Mouse (Mus musculus): Measurements from ENCODE around the gene Lif. TPM values are rescaled to one million over a fixed set of nuclear protein-coding genes. Genes with fewer than 3 reads are reported as not detected.

Lif gene
- polyA plus RNA-seq, 1 experiment from 2014 or later, result 1.2 TPM

DNA sequence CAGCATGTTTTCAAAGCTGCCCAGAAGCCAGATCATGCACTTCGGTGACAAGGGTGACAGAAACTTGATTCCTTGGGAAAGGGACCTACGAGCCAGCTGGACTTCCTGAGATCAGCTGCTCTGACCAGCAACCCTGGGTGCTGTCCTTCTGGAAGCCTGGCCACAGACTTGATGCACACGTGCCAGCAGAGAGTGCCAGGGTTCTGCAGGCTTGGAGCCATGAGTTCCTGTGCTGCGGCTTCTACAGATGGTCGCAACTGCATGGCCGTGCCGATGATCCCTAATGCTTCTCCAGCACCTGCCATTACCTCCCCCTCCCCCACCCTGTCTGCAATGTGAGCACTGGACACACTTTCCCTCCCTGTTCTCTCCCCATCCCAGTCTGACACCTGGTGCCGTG, 28.9 kb upstream of the Lif start:
- no peaks in the 10 kb centered on the region for H3K27me3 ChIP-seq (replicated peaks; ENCODE audit: control insufficient read depth, insufficient read depth, low read length)
- no peak overlapping the region for H3K4me3 ChIP-seq (ENCODE audit: low read depth, low read length)
- ATAC-seq, result no peak
- 60% methylated on average over 8 of the region's 8 CpGs for WGBS
- no peak overlapping the region for H3K4me2 ChIP-seq (replicated peaks; ENCODE audit: low read depth)
- H3K9ac ChIP-seq (ENCODE audit: low read depth, low read length), result no peak overlapping the region
- no peaks in the 10 kb centered on the region for H3K9me3 ChIP-seq (ENCODE audit: control insufficient read depth)
- no peaks in the 10 kb centered on the region for H3K4me1 ChIP-seq (replicated peaks; ENCODE audit: control insufficient read depth, insufficient read depth, low read length)
- H3K36me3 ChIP-seq (ENCODE audit: control insufficient read depth, insufficient read depth), result no peaks in the 10 kb centered on the region
- no peak for TF ChIP-seq CTCF (IDR thresholded peaks at IDR 0.05; ENCODE audit: low read depth)
- no peak overlapping the region for H3K27ac ChIP-seq (ENCODE audit: low read depth, low read length)

DNA sequence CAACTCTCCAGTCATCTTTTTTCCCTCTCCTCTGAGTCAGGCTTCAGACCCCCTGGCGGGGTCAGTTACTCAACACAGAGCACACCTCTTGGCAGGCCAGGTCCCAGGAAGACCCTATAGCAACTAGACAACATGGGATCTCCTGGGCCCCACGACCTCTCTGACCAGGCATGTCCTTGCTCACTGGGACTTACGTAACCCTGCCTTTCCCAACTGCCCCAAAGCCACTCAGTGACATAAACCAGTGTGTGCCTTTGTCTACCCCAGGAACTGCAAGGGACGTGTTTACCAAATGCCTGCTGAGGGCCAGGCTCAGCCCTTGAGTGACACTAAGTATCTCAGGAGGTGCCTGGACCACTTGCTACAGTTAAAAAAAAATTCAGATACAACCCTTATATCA, 27.5 kb upstream of the Lif start:
- no peak for ATAC-seq
- TF ChIP-seq CTCF (IDR thresholded peaks at IDR 0.05; ENCODE audit: low read depth), result no peak

DNA sequence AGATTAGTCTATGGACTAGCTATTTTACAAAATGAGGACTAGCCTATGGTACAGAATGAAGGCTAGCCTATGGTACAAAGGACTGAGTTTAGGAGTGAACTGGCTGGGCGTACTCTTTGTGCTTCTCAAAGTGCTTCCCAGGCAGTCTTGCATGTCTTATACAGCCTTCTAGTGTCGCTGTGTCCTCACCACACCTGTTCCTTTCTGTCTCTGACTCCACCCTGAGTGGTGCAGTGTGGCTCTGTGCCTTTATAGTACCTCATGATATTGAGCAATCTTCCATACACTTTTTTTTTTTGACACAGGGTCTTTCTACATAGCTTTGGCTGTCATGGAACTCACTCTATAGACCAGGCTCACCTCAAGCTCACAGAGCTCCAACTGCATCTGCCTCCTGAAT, 25.9 kb upstream of the Lif start:
- TF ChIP-seq CTCF (IDR thresholded peaks at IDR 0.05; ENCODE audit: low read depth), result peak; percentile 59
- no peak overlapping the region for H3K9ac ChIP-seq (ENCODE audit: low read depth, low read length)
- no peaks in the 10 kb centered on the region for H3K9me3 ChIP-seq (ENCODE audit: control insufficient read depth)
- no peak overlapping the region for H3K4me3 ChIP-seq (ENCODE audit: low read depth, low read length)
- peak; percentile 74 for ATAC-seq
- no peak overlapping the region for H3K4me2 ChIP-seq (replicated peaks; ENCODE audit: low read depth)
- no peak overlapping the region for H3K27ac ChIP-seq (ENCODE audit: low read depth, low read length)
- H3K27me3 ChIP-seq (replicated peaks; ENCODE audit: control insufficient read depth, insufficient read depth, low read length), result no peaks in the 10 kb centered on the region
- no peaks in the 10 kb centered on the region for H3K36me3 ChIP-seq (ENCODE audit: control insufficient read depth, insufficient read depth)
- no peaks in the 10 kb centered on the region for H3K4me1 ChIP-seq (replicated peaks; ENCODE audit: control insufficient read depth, insufficient read depth, low read length)
- WGBS, result 62% methylated on average over 2 of the region's 2 CpGs

More for the DNA sequence above, 27.5 kb upstream of the Lif start:
- 61% methylated on average over 4 of the region's 4 CpGs for WGBS
- no peaks in the 10 kb centered on the region for H3K36me3 ChIP-seq (ENCODE audit: control insufficient read depth, insufficient read depth)
- H3K27me3 ChIP-seq (replicated peaks; ENCODE audit: control insufficient read depth, insufficient read depth, low read length), result no peaks in the 10 kb centered on the region
- H3K4me3 ChIP-seq (ENCODE audit: low read depth, low read length), result no peak overlapping the region
- H3K9ac ChIP-seq (ENCODE audit: low read depth, low read length), result no peak overlapping the region
- H3K27ac ChIP-seq (ENCODE audit: low read depth, low read length), result no peak overlapping the region
- no peak overlapping the region for H3K4me2 ChIP-seq (replicated peaks; ENCODE audit: low read depth)
- no peaks in the 10 kb centered on the region for H3K4me1 ChIP-seq (replicated peaks; ENCODE audit: control insufficient read depth, insufficient read depth, low read length)
- no peaks in the 10 kb centered on the region for H3K9me3 ChIP-seq (ENCODE audit: control insufficient read depth)

DNA sequence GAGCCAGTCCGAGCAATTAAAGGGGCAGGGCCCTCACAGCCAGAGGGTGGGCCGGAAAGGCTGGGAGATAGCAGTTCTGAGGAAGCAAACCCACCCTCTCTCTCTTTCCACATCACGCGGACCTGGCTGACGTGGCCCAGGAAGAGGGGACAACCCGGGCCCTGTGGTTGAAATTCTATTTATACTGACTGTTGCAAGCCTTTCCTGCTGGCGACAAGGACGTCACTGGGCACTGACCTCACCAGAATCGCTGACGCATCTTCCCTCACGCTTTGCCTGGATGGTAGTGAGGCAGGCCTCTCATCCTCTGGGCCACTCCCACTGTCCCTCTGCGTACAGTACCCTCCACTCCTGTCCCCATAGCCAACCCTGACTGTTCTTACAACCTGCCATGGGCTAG, 24.7 kb upstream of the Lif start:
- Histone ChIP-seq H3K36me3 (ENCODE audit: control insufficient read depth, insufficient read depth) (no peaks in the 10 kb centered on the region), H3K27ac (ENCODE audit: low read depth, low read length) (no peak overlapping the region), H3K4me3 (ENCODE audit: low read depth, low read length) (no peak overlapping the region), H3K4me1 (replicated peaks; ENCODE audit: control insufficient read depth, insufficient read depth, low read length) (no peaks in the 10 kb centered on the region), H3K9me3 (ENCODE audit: control insufficient read depth) (no peaks in the 10 kb centered on the region), H3K27me3 (replicated peaks; ENCODE audit: control insufficient read depth, insufficient read depth, low read length) (no peaks in the 10 kb centered on the region), H3K9ac (ENCODE audit: low read depth, low read length) (no peak overlapping the region), H3K4me2 (replicated peaks; ENCODE audit: low read depth) (no peak overlapping the region)
- ATAC-seq, result no peak
- 64% methylated on average over 12 of the region's 12 CpGs for WGBS
- no peak for TF ChIP-seq CTCF (IDR thresholded peaks at IDR 0.05; ENCODE audit: low read depth)

DNA sequence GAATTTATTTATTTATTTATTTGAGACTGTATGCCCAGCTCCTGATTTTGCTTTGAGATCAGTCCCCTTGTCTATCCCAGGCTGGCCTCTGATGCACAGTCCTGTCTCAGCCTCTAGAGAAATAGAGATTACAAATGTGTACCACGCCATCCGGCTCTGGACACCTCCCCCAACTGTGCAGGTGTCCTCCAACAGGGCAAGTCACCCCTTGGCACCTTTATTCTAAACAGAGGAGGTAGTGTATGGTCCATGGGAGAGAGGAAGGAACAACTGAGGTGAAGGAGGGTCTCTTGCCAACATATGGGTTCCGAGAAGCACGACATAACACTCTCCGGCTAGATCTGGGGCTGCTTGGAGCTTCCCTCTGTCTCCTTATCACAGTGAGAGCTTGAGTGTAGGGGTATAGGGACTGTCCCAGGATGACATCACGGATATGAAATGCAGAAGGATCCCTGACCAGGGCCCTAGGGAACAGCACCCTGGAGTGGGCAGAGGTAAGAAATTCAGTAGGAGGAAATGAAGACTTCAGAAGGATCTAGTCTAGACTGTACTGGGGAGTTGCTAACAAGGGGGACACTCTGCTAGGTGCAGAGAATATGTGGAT, 22.2 kb upstream of the Lif start:
- ATAC-seq, result no peak
- Histone ChIP-seq H3K9ac (ENCODE audit: low read depth, low read length) (no peak overlapping the region), H3K4me3 (ENCODE audit: low read depth, low read length) (no peak overlapping the region), H3K36me3 (ENCODE audit: control insufficient read depth, insufficient read depth) (no peaks in the 10 kb centered on the region), H3K27me3 (replicated peaks; ENCODE audit: control insufficient read depth, insufficient read depth, low read length) (no peaks in the 10 kb centered on the region), H3K9me3 (ENCODE audit: control insufficient read depth) (no peaks in the 10 kb centered on the region), H3K4me1 (replicated peaks; ENCODE audit: control insufficient read depth, insufficient read depth, low read length) (no peaks in the 10 kb centered on the region), H3K4me2 (replicated peaks; ENCODE audit: low read depth) (no peak overlapping the region), H3K27ac (ENCODE audit: low read depth, low read length) (no peak overlapping the region)
- WGBS, result 91% methylated on average over 6 of the region's 6 CpGs
- no peak for TF ChIP-seq CTCF (IDR thresholded peaks at IDR 0.05; ENCODE audit: low read depth)

DNA sequence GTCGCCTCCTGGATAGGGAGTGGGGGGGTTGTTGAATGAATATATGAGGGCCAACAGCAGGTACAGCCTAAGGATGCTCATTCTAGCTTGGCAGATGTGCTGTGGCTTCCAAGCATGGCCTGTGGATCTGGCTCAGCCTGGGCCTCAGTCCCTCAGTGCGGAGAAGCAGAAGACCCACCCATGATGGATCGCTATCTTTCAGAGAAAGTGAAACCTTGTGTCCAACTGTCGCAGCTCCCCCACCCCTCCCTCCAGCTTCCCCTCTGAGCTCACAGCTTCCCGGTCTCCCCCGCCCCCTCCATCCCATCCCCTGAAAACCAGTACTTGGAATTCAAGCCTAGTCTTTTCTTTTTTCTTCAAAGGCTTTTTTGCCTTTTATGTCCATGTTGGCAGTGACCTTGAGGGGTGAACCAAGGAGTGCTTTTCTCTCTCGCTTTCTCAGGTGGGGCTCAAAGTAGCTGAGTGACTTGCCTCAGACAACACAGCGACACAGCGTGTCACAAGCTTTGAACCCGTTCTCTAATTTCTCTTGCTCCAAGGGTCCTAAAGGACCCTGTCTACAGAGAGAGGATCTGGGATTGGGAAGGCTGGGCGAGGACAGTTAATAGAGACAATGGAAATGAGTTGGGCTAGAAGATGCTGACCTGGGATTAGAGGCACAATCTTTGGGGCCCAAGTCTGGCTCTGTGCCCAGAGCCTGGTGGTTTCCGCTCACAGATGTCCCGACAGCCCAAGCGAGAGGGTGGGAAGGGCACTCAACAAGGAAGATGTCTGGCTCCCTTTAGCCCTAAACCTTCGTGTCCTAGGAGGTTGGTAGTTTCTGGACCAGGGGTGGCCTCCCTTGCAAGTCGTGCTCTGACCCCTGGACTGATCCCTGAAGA, 21.5 kb upstream of the Lif start, which contains the start of gene Osm:
Gene Osm, plus strand, starts transcription at position 756 of the 881 bp plus-strand sequence.
- no peaks in the 10 kb centered on the region for H3K36me3 ChIP-seq (ENCODE audit: control insufficient read depth, insufficient read depth)
- H3K27ac ChIP-seq (ENCODE audit: low read depth, low read length), result no peak within 1 kb of the TSS
- H3K4me3 ChIP-seq (ENCODE audit: low read depth, low read length), result no peak within 1 kb of the TSS
- no peaks in the 10 kb centered on the region for H3K4me1 ChIP-seq (replicated peaks; ENCODE audit: control insufficient read depth, insufficient read depth, low read length)
- ATAC-seq, result no peak
- no peak within 1 kb of the TSS for H3K9ac ChIP-seq (ENCODE audit: low read depth, low read length)
- no peak within 1 kb of the TSS for H3K4me2 ChIP-seq (replicated peaks; ENCODE audit: low read depth)
- no peaks in the 10 kb centered on the region for H3K27me3 ChIP-seq (replicated peaks; ENCODE audit: control insufficient read depth, insufficient read depth, low read length)
- 60% methylated on average over 16 of the region's 16 CpGs for WGBS
- H3K9me3 ChIP-seq (ENCODE audit: control insufficient read depth), result no peaks in the 10 kb centered on the region
- no peak for TF ChIP-seq CTCF (IDR thresholded peaks at IDR 0.05; ENCODE audit: low read depth)

All from intestine, postnatal 0 days (tissue).